Mouse (Mus musculus) Muller cell, postnatal 12 days (primary cell): ENCODE measurements around the gene Scn1a.

Experiments used
- DNase-seq: peaks from one replicate; pipeline ENCODE4 v3.0.0-alpha.2; 2015; ENCODE audit errors: inconsistent ontology term

Gene Scn1a

DNA sequence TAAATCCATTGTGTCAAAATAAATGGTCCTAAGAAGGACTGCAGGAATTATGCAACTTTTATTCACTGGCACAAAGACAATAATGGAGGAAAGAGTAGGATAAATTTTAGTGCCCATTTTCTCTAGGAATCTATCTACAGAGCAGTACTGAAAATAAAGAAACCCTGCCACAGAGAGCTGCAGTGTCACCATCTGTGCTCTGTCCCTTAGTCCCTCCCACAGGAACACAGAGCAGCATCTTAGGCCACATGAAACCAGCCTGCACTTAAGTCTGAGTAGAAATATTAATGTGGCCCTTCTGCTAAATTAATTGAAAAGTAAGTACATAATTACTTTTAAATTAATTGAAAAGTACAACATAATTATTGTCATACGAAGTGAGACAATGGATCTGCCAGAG, 196.6 kb downstream of the Scn1a start:
- no peak for DNase-seq

DNA sequence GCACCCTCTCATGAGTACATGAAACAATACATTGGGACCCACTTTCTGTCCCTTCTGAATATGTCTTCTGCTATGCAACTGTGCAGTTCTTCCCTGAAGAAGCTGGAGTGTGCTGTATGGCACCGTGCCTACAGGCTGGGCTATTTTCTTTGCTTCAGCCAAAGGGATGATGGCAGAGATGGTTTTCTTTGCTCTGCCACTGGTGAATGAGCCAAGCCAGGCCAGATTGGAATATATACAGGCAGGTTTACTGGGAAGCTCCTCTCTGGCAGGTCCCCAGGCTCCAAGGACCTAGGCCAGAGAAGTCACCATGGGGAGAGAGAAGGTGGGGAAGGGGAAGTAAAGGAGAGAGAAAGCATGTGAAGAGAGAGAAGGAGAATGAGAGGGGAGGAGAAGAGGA, 200.3 kb downstream of the Scn1a start:
- no peak for DNase-seq

DNA sequence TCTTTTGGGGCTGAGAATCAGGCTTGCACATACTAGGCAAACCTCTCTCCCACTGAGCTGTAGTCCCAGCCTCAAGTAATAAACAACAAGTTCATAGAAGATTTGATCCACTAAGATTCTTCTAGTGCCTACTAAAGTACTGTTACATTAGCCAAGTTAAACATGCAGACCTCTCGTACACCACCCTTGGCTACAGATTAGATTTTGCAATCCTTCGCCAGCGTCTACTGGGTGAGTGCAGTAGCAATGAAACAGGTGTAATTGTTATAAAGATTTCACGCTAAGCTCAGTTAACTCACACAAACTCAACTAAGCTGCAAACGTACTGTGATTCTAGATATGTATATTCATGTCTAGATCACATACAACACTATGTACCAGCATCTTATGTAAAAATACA, 201.8 kb downstream of the Scn1a start:
- DNase-seq: no peak

DNA sequence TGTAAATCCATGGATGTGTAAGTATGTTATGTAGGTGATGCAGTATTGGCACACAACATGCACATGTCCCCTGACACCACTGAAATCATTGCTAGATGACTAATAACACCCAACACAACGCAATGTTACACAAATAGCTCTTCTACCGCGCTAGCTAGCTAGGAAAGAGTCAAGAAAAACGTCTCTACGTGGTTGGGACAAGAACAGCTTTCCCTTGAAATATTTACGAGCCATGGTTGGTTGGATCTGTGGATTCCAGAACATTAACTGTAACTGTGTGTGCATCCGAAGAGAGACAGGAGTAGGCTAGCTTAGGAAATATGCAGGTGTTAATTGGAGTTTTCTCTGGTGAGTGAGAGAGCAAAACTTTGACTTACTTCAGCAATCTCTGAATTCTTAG, 219.7 kb downstream of the Scn1a start:
- no peak for DNase-seq
